Mouse (Mus musculus): ENCODE measurements around the gene Ank2. TPM values are rescaled to one million over a fixed set of nuclear protein-coding genes. Genes with fewer than 3 reads are reported as not detected.

Gene Ank2
- total RNA-seq, 1 experiment from 2014 or later, result 57.0 TPM

GRCm38 (mm10) chr3:127225799-127226730 is 273.1 kb downstream of the Ank2 start:
- peak; percentile 25 for DNase-seq

- DNase-seq, result no peak
These were observed 273.9 kb downstream of the Ank2 start for GRCm38 (mm10) chr3:127225167-127225798.

- DNase-seq, result no peak
These were observed 274.6 kb downstream of the Ank2 start for GRCm38 (mm10) chr3:127224315-127225166.

GRCm38 (mm10) chr3:127222086-127222485 is 277.1 kb downstream of the Ank2 start:
- DNase-seq, result no peak

GRCm38 (mm10) chr3:127220859-127221258 is 278.3 kb downstream of the Ank2 start:
- DNase-seq, result no peak

GRCm38 (mm10) chr3:127213534-127213933 is 285.6 kb downstream of the Ank2 start:
- no peak for DNase-seq

- no peak for DNase-seq
These were observed 288.0 kb downstream of the Ank2 start for GRCm38 (mm10) chr3:127211119-127211518.

- no peak for DNase-seq
These were observed 288.6 kb downstream of the Ank2 start for GRCm38 (mm10) chr3:127210552-127210951.

- no peak for DNase-seq
These were observed 290.3 kb downstream of the Ank2 start for GRCm38 (mm10) chr3:127208871-127209270.

GRCm38 (mm10) chr3:127205883-127206434 is 293.2 kb downstream of the Ank2 start:
- no peak for DNase-seq

GRCm38 (mm10) chr3:127202484-127203115 is 296.6 kb downstream of the Ank2 start:
- DNase-seq, result no peak

- no peak for DNase-seq
These were observed 298.4 kb downstream of the Ank2 start for GRCm38 (mm10) chr3:127200789-127201188.

GRCm38 (mm10) chr3:127199112-127199665 is 300.0 kb downstream of the Ank2 start:
- no peak for DNase-seq

- no peak for DNase-seq
These were observed 300.5 kb downstream of the Ank2 start for GRCm38 (mm10) chr3:127198656-127199055.

- no peak for DNase-seq
These were observed 310.4 kb downstream of the Ank2 start for GRCm38 (mm10) chr3:127188789-127189128.

GRCm38 (mm10) chr3:127188086-127188788 is 310.9 kb downstream of the Ank2 start:
- no peak for DNase-seq

GRCm38 (mm10) chr3:127187081-127187480 is 312.1 kb downstream of the Ank2 start:
- DNase-seq, result no peak

GRCm38 (mm10) chr3:127186239-127186638 is 312.9 kb downstream of the Ank2 start:
- no peak for DNase-seq

GRCm38 (mm10) chr3:127183998-127184753 is 315.0 kb downstream of the Ank2 start:
- DNase-seq, result no peak

GRCm38 (mm10) chr3:127172697-127173096 is 326.5 kb downstream of the Ank2 start:
- DNase-seq, result no peak
